Mouse (Mus musculus): ENCODE measurements around the gene Nhlh1. TPM values are rescaled to one million over a fixed set of nuclear protein-coding genes. Genes with fewer than 3 reads are reported as not detected.

Nhlh1 gene
- polyA plus RNA-seq, 1 experiment, result 0.02 TPM

DNA sequence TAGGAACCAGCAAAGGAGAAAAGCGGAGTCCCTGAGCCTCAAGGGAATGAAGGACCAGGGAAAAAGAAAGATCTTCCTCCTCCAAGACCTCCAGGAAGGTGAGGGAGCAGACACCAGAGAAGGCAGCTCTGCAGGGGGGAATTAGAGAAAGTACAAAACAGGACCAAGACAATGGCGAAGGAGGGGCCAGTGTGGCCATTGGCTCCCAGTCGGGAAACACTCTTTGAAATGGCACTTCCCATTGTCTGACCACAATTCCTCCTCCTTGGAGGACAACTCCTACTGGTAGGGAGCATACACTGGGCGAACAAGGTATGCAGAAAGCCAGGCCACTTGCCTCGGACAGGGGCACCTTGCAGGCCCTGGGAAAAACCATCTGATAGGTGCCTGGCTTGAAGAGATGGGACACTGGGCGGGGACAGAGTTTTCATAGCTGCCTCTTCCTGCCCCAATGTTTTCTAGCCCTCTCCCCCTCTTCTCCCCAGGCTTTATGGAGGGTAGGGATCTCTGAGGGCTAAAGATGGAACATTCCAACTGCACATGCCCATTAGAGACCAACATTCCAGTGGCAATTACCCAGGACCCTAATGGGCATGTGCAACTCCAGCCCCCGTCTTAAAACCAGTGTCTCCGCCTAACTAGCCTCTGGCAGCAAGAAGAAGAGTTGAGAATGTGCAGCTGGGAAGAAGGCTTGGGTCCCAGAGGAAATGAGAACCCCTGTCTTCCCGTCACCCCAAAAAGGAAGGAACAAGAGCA is 33.1 kb downstream of the Nhlh1 start:
- TF ChIP-seq MYOG (IDR thresholded peaks at IDR 0.05; ENCODE audit: control insufficient read depth in 1 of 3, insufficient read depth in 1 of 3, insufficient read length in 2 of 3, low read depth in 2 of 3) (no peak), TCF12 (IDR thresholded peaks at IDR 0.05; ENCODE audit: insufficient read depth, poor library complexity, severe bottlenecking) (no peak), MYOD1 (IDR thresholded peaks at IDR 0.05; ENCODE audit: control insufficient read depth in 1 of 3, insufficient read length in 2 of 3, low read depth in 2 of 3) (no peak), USF1 (IDR thresholded peaks at IDR 0.05; ENCODE audit: low read depth) (no peak), POLR2A (IDR thresholded peaks at IDR 0.05; ENCODE audit: insufficient read length, low read depth) (no peak), SRF (IDR thresholded peaks at IDR 0.05; ENCODE audit: control insufficient read depth, insufficient read length, low read depth) (no peak), POLR2AphosphoS2 (IDR thresholded peaks at IDR 0.05; ENCODE audit: insufficient read length, low read depth) (no peak), E2F4 (IDR thresholded peaks at IDR 0.05; ENCODE audit: insufficient read depth) (no peak), MAX (IDR thresholded peaks at IDR 0.05; ENCODE audit: low read depth) (no peak), CEBPB (IDR thresholded peaks at IDR 0.05; ENCODE audit: insufficient read depth, poor library complexity, severe bottlenecking) (no peak), REST (IDR thresholded peaks at IDR 0.05; ENCODE audit: insufficient read depth, insufficient read length) (no peak), TCF3 (IDR thresholded peaks at IDR 0.05; ENCODE audit: insufficient read length, low read depth) (no peak)
- Histone ChIP-seq H3K36me3 (ENCODE audit: control insufficient read depth, insufficient read depth) (no peaks in the 10 kb centered on the region), H3K79me2 (ENCODE audit: control insufficient read depth, insufficient read depth) (peaks cover 3% of the 10 kb centered on the region), H3K27me3 (ENCODE audit: control insufficient read depth, insufficient read depth, insufficient read length) (no peaks in the 10 kb centered on the region), H3K4me3 (no peak overlapping the region), H3K4me2 (ENCODE audit: low read depth) (no peak overlapping the region), H3ac (ENCODE audit: control insufficient read depth, insufficient read length) (no peak overlapping the region)

DNA sequence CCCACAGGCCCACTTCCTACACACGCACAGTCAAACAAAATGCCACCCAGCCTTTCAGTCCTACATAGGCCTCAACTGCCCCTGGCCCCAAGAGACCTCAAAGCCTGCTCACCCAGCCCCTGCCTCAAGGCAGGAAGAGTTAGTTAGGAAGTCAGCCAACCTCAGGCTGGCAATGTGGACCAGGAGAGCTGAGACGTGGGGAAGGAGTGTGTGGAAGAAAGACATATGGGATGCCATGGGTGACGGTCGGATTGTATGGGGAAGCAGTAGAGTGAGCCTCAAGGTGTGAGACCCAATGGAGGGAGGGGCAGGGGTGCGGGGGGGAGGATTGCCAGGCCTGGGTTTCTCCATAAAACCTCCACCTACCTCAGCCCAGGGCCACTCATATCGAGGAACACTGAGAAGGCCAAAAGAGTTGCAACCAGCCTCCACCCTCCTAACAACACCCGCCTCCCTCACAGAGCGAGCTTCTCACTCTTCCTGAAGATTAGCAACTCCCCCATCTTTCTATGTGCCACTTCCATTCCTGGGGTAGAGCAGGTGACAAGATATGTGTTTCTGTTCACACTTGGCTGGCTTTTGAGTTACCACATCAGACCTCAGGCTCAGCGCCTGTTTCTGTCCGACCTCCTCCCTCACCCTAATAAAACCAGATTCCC is 37.4 kb downstream of the Nhlh1 start:
- TF ChIP-seq CEBPB (IDR thresholded peaks at IDR 0.05; ENCODE audit: insufficient read depth, poor library complexity, severe bottlenecking), result no peak
- TF ChIP-seq USF1 (IDR thresholded peaks at IDR 0.05; ENCODE audit: low read depth), result no peak
- TF ChIP-seq E2F4 (IDR thresholded peaks at IDR 0.05; ENCODE audit: insufficient read depth), result no peak
- no peak for TF ChIP-seq TCF3 (IDR thresholded peaks at IDR 0.05; ENCODE audit: insufficient read length, low read depth)
- Histone ChIP-seq H3ac (ENCODE audit: control insufficient read depth, insufficient read length) (no peak overlapping the region), H3K4me3 (no peak overlapping the region), H3K79me2 (ENCODE audit: control insufficient read depth, insufficient read depth) (peaks cover 3% of the 10 kb centered on the region), H3K36me3 (ENCODE audit: control insufficient read depth, insufficient read depth) (no peaks in the 10 kb centered on the region), H3K4me2 (ENCODE audit: low read depth) (no peak overlapping the region), H3K27me3 (ENCODE audit: control insufficient read depth, insufficient read depth, insufficient read length) (no peaks in the 10 kb centered on the region)

DNA sequence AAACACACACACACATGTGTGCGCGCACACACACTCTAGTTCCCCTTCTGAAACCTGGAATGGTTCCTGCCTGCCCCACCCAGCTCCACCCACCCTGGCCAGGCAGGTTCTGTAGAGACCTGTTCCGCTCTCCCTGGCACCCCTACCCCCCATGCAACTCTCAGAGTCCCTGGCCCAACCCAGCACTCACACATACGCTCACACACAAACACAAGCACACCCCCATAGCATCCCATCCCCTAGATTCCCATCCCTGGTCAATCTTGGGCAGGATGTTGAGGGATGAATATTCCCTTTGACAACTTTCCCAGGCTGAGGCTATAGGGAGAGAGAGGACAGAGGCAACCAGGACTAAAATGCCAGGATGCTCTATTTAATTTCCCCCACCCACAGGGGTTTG is 38.0 kb downstream of the Nhlh1 start:
- Histone ChIP-seq H3K4me2 (ENCODE audit: low read depth) (no peak overlapping the region), H3ac (ENCODE audit: control insufficient read depth, insufficient read length) (no peak overlapping the region), H3K4me3 (no peak overlapping the region), H3K27me3 (ENCODE audit: control insufficient read depth, insufficient read depth, insufficient read length) (no peaks in the 10 kb centered on the region), H3K79me2 (ENCODE audit: control insufficient read depth, insufficient read depth) (peaks cover 3% of the 10 kb centered on the region), H3K36me3 (ENCODE audit: control insufficient read depth, insufficient read depth) (no peaks in the 10 kb centered on the region)
- TF ChIP-seq MYOD1 (IDR thresholded peaks at IDR 0.05; ENCODE audit: control insufficient read depth in 1 of 3, insufficient read length in 2 of 3, low read depth in 2 of 3) (no peak), E2F4 (IDR thresholded peaks at IDR 0.05; ENCODE audit: insufficient read depth) (no peak), MAX (IDR thresholded peaks at IDR 0.05; ENCODE audit: low read depth) (no peak), USF1 (IDR thresholded peaks at IDR 0.05; ENCODE audit: low read depth) (no peak), REST (IDR thresholded peaks at IDR 0.05; ENCODE audit: insufficient read depth, insufficient read length) (no peak), MYOG (IDR thresholded peaks at IDR 0.05; ENCODE audit: control insufficient read depth in 1 of 3, insufficient read depth in 1 of 3, insufficient read length in 2 of 3, low read depth in 2 of 3) (no peak), POLR2AphosphoS2 (IDR thresholded peaks at IDR 0.05; ENCODE audit: insufficient read length, low read depth) (no peak), SRF (IDR thresholded peaks at IDR 0.05; ENCODE audit: control insufficient read depth, insufficient read length, low read depth) (no peak), CEBPB (IDR thresholded peaks at IDR 0.05; ENCODE audit: insufficient read depth, poor library complexity, severe bottlenecking) (no peak)

DNA sequence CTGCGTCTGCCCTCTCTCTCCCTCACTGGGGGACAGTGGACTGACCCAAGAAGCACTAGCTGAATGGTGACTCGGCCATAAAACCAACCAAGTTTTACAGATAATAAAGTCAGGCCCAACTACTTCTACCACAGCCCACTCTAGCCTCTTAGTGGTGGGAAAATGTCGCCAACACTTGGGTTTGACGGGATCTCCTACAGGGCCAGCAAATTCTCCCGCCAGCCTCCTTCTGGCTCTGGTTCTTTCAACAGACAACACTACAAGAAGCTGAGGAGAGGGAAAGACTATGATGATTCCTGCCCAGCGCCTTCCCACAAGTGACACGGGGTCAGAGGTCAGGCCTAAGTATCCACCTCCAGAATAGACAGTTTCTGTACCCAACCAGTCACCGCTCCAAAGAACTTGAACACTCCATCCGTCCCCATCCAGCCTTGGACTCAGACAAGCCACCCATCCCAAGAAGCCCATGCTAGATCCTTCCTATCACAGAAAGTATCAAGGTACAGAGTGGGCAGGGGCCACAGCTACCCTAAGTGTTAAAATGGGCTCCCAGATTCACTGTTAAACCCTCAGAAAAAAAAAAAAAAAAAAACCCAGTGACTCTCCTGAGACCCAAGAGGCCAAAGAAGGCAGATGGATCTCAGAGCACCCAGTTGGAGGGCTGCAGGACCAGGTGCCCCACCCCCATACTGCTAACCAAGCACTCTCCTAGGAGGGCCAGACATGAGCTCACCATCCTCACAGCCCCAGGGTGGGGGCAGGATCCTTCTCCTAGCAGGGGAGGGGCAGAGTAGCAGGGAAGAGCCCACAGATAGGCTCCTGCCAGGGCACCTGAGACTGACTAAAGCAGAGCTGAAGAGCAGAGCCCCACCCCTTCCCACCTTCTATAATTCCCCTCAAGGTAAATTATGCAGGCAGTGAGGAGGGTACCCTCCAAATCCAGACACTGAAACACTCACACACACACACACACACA is 38.7 kb downstream of the Nhlh1 start:
- no peak for TF ChIP-seq TCF12 (IDR thresholded peaks at IDR 0.05; ENCODE audit: insufficient read depth, poor library complexity, severe bottlenecking)
- no peak for TF ChIP-seq USF1 (IDR thresholded peaks at IDR 0.05; ENCODE audit: low read depth)
- no peak for TF ChIP-seq MYOD1 (IDR thresholded peaks at IDR 0.05; ENCODE audit: control insufficient read depth in 1 of 3, insufficient read length in 2 of 3, low read depth in 2 of 3)
- no peak for TF ChIP-seq MAX (IDR thresholded peaks at IDR 0.05; ENCODE audit: low read depth)
- TF ChIP-seq POLR2A (IDR thresholded peaks at IDR 0.05; ENCODE audit: insufficient read length, low read depth), result no peak
- no peak for TF ChIP-seq POLR2AphosphoS2 (IDR thresholded peaks at IDR 0.05; ENCODE audit: insufficient read length, low read depth)
- TF ChIP-seq TCF3 (IDR thresholded peaks at IDR 0.05; ENCODE audit: insufficient read length, low read depth), result no peak
- no peak for TF ChIP-seq CEBPB (IDR thresholded peaks at IDR 0.05; ENCODE audit: insufficient read depth, poor library complexity, severe bottlenecking)
- no peak for TF ChIP-seq SRF (IDR thresholded peaks at IDR 0.05; ENCODE audit: control insufficient read depth, insufficient read length, low read depth)
- Histone ChIP-seq H3K79me2 (ENCODE audit: control insufficient read depth, insufficient read depth) (peaks cover 2% of the 10 kb centered on the region), H3K4me3 (no peak overlapping the region), H3K27me3 (ENCODE audit: control insufficient read depth, insufficient read depth, insufficient read length) (no peaks in the 10 kb centered on the region), H3ac (ENCODE audit: control insufficient read depth, insufficient read length) (no peak overlapping the region), H3K36me3 (ENCODE audit: control insufficient read depth, insufficient read depth) (no peaks in the 10 kb centered on the region), H3K4me2 (ENCODE audit: low read depth) (no peak overlapping the region)

All from myocyte (in vitro differentiated cells).